Mouse (Mus musculus) E14TG2a.4 (cell line): Measurements from ENCODE around the gene Upp2.

Source experiments
- CTCF ChIP-seq: conservative IDR thresholded peaks from 2 replicates; pipeline ENCODE4 v1.5.1; 2014; ENCODE audit warnings: low read length
- NANOG ChIP-seq: IDR thresholded peaks from 2 replicates; pipeline ENCODE4 v1.6.1; 2014; ENCODE audit warnings: borderline replicate concordance, low read length, mixed read lengths

DNA sequence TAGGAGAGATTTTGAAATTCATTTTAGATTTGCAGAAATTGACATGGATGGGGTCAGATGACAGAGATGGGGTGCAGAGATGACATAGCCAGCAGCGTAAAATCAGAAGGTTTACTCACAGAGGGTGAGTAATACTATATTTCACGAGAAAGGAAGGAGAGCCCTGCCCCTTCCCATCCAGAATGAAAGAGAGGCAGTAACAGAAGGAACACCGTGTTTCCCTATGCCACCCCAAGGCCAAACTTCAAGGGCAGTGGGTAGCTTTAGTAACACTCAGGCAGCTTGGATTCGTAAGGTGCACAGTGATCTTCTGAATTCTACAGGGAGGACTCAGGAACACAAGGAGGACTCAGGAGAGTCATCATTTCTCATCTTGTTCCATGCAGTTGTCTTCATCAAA lies 144.0 kb downstream of the Upp2 start:
- no peak for TF ChIP-seq CTCF
- TF ChIP-seq NANOG: no peak
